Comparison of ENCODE assay signal across 9 mouse cellular contexts in genomic region chr16:92511773-92512391, GRCm38 (mm10). TPM values are rescaled to one million over a fixed set of nuclear protein-coding genes. Genes with fewer than 3 reads are reported as not detected.
DNase-seq lines count a peak whose midpoint lies in the region; ATAC-seq lines count a peak whose summit lies in the region.
"Had no signal": no experiment of that assay in that cellular context is flagged by ENCODE, and none has a peak within 500 bp of the region (broad histone marks: within the 10 kb centered on the region; RNA-seq: fewer than 3 reads in every experiment).

No protein-coding gene starts in this region.

- DNase-seq in CD4-positive, CD25-positive, alpha-beta regulatory T cell, adult 2 months (ENCODE audit: low read depth, low spot score), result peak; percentile 58
- peak; percentile 23 for DNase-seq in midbrain, embryonic 10.5 days (ENCODE audit: low spot score)
- DNase-seq in embryonic facial prominence, embryonic 14.5 days (ENCODE audit: low spot score), result peak; percentile 52
- DNase-seq in lung, postnatal 10 days, result peak; percentile 70
- no peak for DNase-seq in right cerebral cortex, postnatal 4 days
- DNase-seq: liver, embryonic 13.5 days had no signal

- no peak overlapping the region for H3K4me3 ChIP-seq in midbrain, embryonic 10.5 days
- H3K4me3 ChIP-seq in midbrain, embryonic 16.5 days (ENCODE audit: low read depth, low read length), result no peak overlapping the region
- no peak overlapping the region for H3K4me3 ChIP-seq in embryonic facial prominence, embryonic 14.5 days (ENCODE audit: low read depth, low read length)
- H3K4me3 ChIP-seq: liver, embryonic 13.5 days had no signal

- H3K4me1 ChIP-seq in midbrain, embryonic 10.5 days, result 0 out of 2 replicates have a peak, but pooled peaks cover 12% of the 10 kb centered on the region
- H3K4me1 ChIP-seq in midbrain, embryonic 16.5 days (ENCODE audit: control insufficient read depth, insufficient read depth, low read length), result no peaks in the 10 kb centered on the region
- H3K4me1 ChIP-seq in embryonic facial prominence, embryonic 14.5 days (ENCODE audit: control insufficient read depth, insufficient read depth, low read length), result no peaks in the 10 kb centered on the region
- H3K4me1 ChIP-seq: liver, embryonic 13.5 days had no signal

- ATAC-seq in CD4-positive, CD25-positive, alpha-beta regulatory T cell, adult 4 months, result no peak
- ATAC-seq in midbrain, embryonic 16.5 days, result no peak
- ATAC-seq in embryonic facial prominence, embryonic 14.5 days (ENCODE audit: low read depth), result 0 out of 2 replicates have a peak, but pooled peaks have one; percentile 23
- ATAC-seq in erythroid progenitor cell, adult 5-6 weeks (replicated peaks; ENCODE audit: low FRiP score, poor library complexity, severe bottlenecking), result no peak

- no peaks in the 10 kb centered on the region for H3K9me3 ChIP-seq in midbrain, embryonic 10.5 days (replicated peaks)
- H3K9me3 ChIP-seq in midbrain, embryonic 16.5 days (replicated peaks; ENCODE audit: control insufficient read depth, low read length, poor library complexity, severe bottlenecking), result no peaks in the 10 kb centered on the region
- no peaks in the 10 kb centered on the region for H3K9me3 ChIP-seq in embryonic facial prominence, embryonic 14.5 days (ENCODE audit: control insufficient read depth, low read length)
- H3K9me3 ChIP-seq: liver, embryonic 13.5 days had no signal

- H3K27me3 ChIP-seq in midbrain, embryonic 10.5 days (ENCODE audit: low read depth, poor library complexity, severe bottlenecking), result 0 out of 2 replicates have a peak, but pooled peaks cover 4% of the 10 kb centered on the region
- H3K27me3 ChIP-seq in midbrain, embryonic 16.5 days (ENCODE audit: control insufficient read depth, insufficient read depth, low read depth, low read length), result no peaks in the 10 kb centered on the region
- no peaks in the 10 kb centered on the region for H3K27me3 ChIP-seq in embryonic facial prominence, embryonic 14.5 days (replicated peaks; ENCODE audit: control insufficient read depth, insufficient read depth, low read length)

- no peak overlapping the region for H3K4me2 ChIP-seq in midbrain, embryonic 16.5 days (ENCODE audit: low read length)
- no peak overlapping the region for H3K4me2 ChIP-seq in embryonic facial prominence, embryonic 14.5 days (ENCODE audit: low read depth, low read length)
- H3K4me2 ChIP-seq: liver, embryonic 13.5 days had no signal

- H3K9ac ChIP-seq in midbrain, embryonic 16.5 days (ENCODE audit: low read depth, low read length), result no peak overlapping the region
- H3K9ac ChIP-seq in embryonic facial prominence, embryonic 14.5 days (ENCODE audit: low read depth, low read length), result no peak overlapping the region
- H3K9ac ChIP-seq: liver, embryonic 13.5 days had no signal

- no peak overlapping the region for H3K27ac ChIP-seq in midbrain, embryonic 10.5 days (replicated peaks)
- no peak overlapping the region for H3K27ac ChIP-seq in midbrain, embryonic 16.5 days (ENCODE audit: low read length)
- no peak overlapping the region for H3K27ac ChIP-seq in embryonic facial prominence, embryonic 14.5 days (replicated peaks; ENCODE audit: low read depth, low read length)
- H3K27ac ChIP-seq: liver, embryonic 13.5 days had no signal

- WGBS in midbrain, embryonic 10.5 days, result 63% methylated on average over 5 of the region's 5 CpGs
- WGBS in midbrain, embryonic 16.5 days, result 60% methylated on average over 5 of the region's 5 CpGs
- WGBS in embryonic facial prominence, embryonic 14.5 days, result 57% methylated on average over 5 of the region's 5 CpGs

- H3K36me3 ChIP-seq in midbrain, embryonic 10.5 days, result no peaks in the 10 kb centered on the region
- no peaks in the 10 kb centered on the region for H3K36me3 ChIP-seq in midbrain, embryonic 16.5 days (ENCODE audit: control insufficient read depth, insufficient read depth, low read length)
- H3K36me3 ChIP-seq in embryonic facial prominence, embryonic 14.5 days (ENCODE audit: control insufficient read depth, insufficient read depth, low read length), result no peaks in the 10 kb centered on the region
- H3K36me3 ChIP-seq: liver, embryonic 13.5 days had no signal

RNA-seq across cellular contexts. Expression of gene Clic6, which starts 26.3 kb away (rescaled TPM):
- not detected for polyA plus RNA-seq in CD4-positive, CD25-positive, alpha-beta regulatory T cell, adult 4 months (2017; shearing (Covaris generic))
- polyA plus RNA-seq in midbrain, embryonic 10.5 days (2016; fragmentation: Nextera tagmentation; extraction: Ambion mirVana), result 1.5 and 2.1 TPM in 2 replicates
- polyA plus RNA-seq in midbrain, embryonic 16.5 days (2015; fragmentation: Nextera tagmentation; extraction: Ambion mirVana), result 2.7 and 3.2 TPM in 2 replicates
- 3.0 and 4.1 TPM in 2 replicates for polyA plus RNA-seq in embryonic facial prominence, embryonic 14.5 days (2014; fragmentation: Nextera tagmentation; extraction: Ambion mirVana)
- total RNA-seq in erythroid progenitor cell, adult 5-6 weeks (2015; ENCODE audit: low replicate concordance), result not detected in 2 replicates
- not detected in 2 replicates for total RNA-seq in erythroid progenitor cell, adult 5-6 weeks (2017; ENCODE audit: low replicate concordance)

RNA-seq across cellular contexts. Expression of gene Rcan1, which starts 41.2 kb away (rescaled TPM):
- 1 to 10 TPM; 1.2 to 2.7 TPM for polyA plus RNA-seq in CD4-positive, CD25-positive, alpha-beta regulatory T cell, adult 4 months (2017; shearing (Covaris generic))
- 38.8 and 40.6 TPM in 2 replicates for polyA plus RNA-seq in midbrain, embryonic 10.5 days (2016; fragmentation: Nextera tagmentation; extraction: Ambion mirVana)
- polyA plus RNA-seq in midbrain, embryonic 16.5 days (2015; fragmentation: Nextera tagmentation; extraction: Ambion mirVana), result 76.3 and 80.8 TPM in 2 replicates
- polyA plus RNA-seq in embryonic facial prominence, embryonic 14.5 days (2014; fragmentation: Nextera tagmentation; extraction: Ambion mirVana), result 34.6 TPM in 2 replicates
- total RNA-seq in erythroid progenitor cell, adult 5-6 weeks (2015; ENCODE audit: low replicate concordance), result 3.4 and 3.6 TPM in 2 replicates
- total RNA-seq in erythroid progenitor cell, adult 5-6 weeks (2017; ENCODE audit: low replicate concordance), result 1.0 and 3.9 TPM in 2 replicates
